ENCODE assay signal across 8 mouse cellular contexts in genomic region chr7:110781231-110781711, GRCm38 (mm10). TPM values are rescaled to one million over a fixed set of nuclear protein-coding genes. Genes with fewer than 3 reads are reported as not detected.
DNase-seq lines count a peak whose midpoint lies in the region; ATAC-seq lines count a peak whose summit lies in the region.

No protein-coding gene starts in this region.

- peak; percentile 36 for DNase-seq in forebrain, embryonic 14.5 days (ENCODE audit: low spot score)
- DNase-seq in forebrain, embryonic 11.5 days (ENCODE audit: low spot score), result no peak
- peak; percentile 72 for DNase-seq in left cerebral cortex, postnatal 4 days
- peak; percentile 77 to 86 for DNase-seq in spleen, postnatal 10 days (ENCODE audit: low spot score in 2 of 2)
- DNase-seq in gastrocnemius, postnatal 10 days, result no peak
- no peak for DNase-seq in thymus, postnatal 0 days (ENCODE audit: low spot score)

- H3K27ac ChIP-seq in forebrain, embryonic 14.5 days (ENCODE audit: low read depth, low read length), result no peak overlapping the region; the same call in 1 of the 2 replicates
- H3K27ac ChIP-seq in forebrain, embryonic 11.5 days (ENCODE audit: low read depth, low read length), result no peak overlapping the region
- peak overlapping the region; percentile 56; the same call in 1 of the 2 replicates for H3K27ac ChIP-seq in midbrain, embryonic 16.5 days (ENCODE audit: low read length)
- no peak overlapping the region for H3K27ac ChIP-seq in midbrain, embryonic 13.5 days

- ATAC-seq in forebrain, embryonic 14.5 days, result no peak
- ATAC-seq in forebrain, embryonic 11.5 days (replicated peaks; ENCODE audit: low FRiP score), result no peak
- no peak; the same call in 1 of the 2 replicates for ATAC-seq in midbrain, embryonic 16.5 days
- ATAC-seq in midbrain, embryonic 13.5 days, result no peak

- no peak overlapping the region for H3K9ac ChIP-seq in forebrain, embryonic 14.5 days (ENCODE audit: low read length)
- no peak overlapping the region for H3K9ac ChIP-seq in forebrain, embryonic 11.5 days (ENCODE audit: low read length)
- H3K9ac ChIP-seq in midbrain, embryonic 16.5 days (ENCODE audit: low read depth, low read length), result no peak overlapping the region
- no peak overlapping the region for H3K9ac ChIP-seq in midbrain, embryonic 13.5 days (replicated peaks)

- 63% methylated on average over 2 of the region's 2 CpGs for whole genome bisulfite sequencing in forebrain, embryonic 14.5 days
- WGBS in forebrain, embryonic 11.5 days, result 94% methylated on average over 2 of the region's 2 CpGs
- 66% methylated on average over 2 of the region's 2 CpGs for WGBS in midbrain, embryonic 16.5 days
- 74% methylated on average over 2 of the region's 2 CpGs for whole genome bisulfite sequencing in midbrain, embryonic 13.5 days

- H3K9me3 ChIP-seq in forebrain, embryonic 14.5 days (replicated peaks; ENCODE audit: control insufficient read depth, low read length), result no peaks in the 10 kb centered on the region
- H3K9me3 ChIP-seq in forebrain, embryonic 11.5 days (ENCODE audit: control insufficient read depth, low read length), result no peaks in the 10 kb centered on the region
- no peaks in the 10 kb centered on the region for H3K9me3 ChIP-seq in midbrain, embryonic 16.5 days (replicated peaks; ENCODE audit: control insufficient read depth, low read length, poor library complexity, severe bottlenecking)
- no peaks in the 10 kb centered on the region for H3K9me3 ChIP-seq in midbrain, embryonic 13.5 days

- H3K4me2 ChIP-seq in forebrain, embryonic 14.5 days (ENCODE audit: low read length), result no peak overlapping the region
- no peak overlapping the region for H3K4me2 ChIP-seq in forebrain, embryonic 11.5 days (ENCODE audit: low read depth, low read length, severe bottlenecking)
- H3K4me2 ChIP-seq in midbrain, embryonic 16.5 days (ENCODE audit: low read length), result no peak overlapping the region
- no peak overlapping the region for H3K4me2 ChIP-seq in midbrain, embryonic 13.5 days (replicated peaks)

- no peaks in the 10 kb centered on the region for H3K36me3 ChIP-seq in forebrain, embryonic 14.5 days (ENCODE audit: control insufficient read depth, insufficient read depth, low read length)
- no peaks in the 10 kb centered on the region for H3K36me3 ChIP-seq in forebrain, embryonic 11.5 days (ENCODE audit: control insufficient read depth, insufficient read depth, low read length)
- H3K36me3 ChIP-seq in midbrain, embryonic 16.5 days (ENCODE audit: control insufficient read depth, insufficient read depth, low read length), result 0 out of 2 replicates have a peak, but pooled peaks cover 3% of the 10 kb centered on the region
- H3K36me3 ChIP-seq in midbrain, embryonic 13.5 days, result no peaks in the 10 kb centered on the region

- H3K4me3 ChIP-seq in forebrain, embryonic 14.5 days (ENCODE audit: low read depth, low read length), result no peak overlapping the region
- H3K4me3 ChIP-seq in forebrain, embryonic 11.5 days (ENCODE audit: low read depth, low read length), result no peak overlapping the region
- H3K4me3 ChIP-seq in midbrain, embryonic 16.5 days (ENCODE audit: low read depth, low read length), result no peak overlapping the region
- no peak overlapping the region for H3K4me3 ChIP-seq in midbrain, embryonic 13.5 days (replicated peaks)

- H3K27me3 ChIP-seq in forebrain, embryonic 14.5 days (replicated peaks; ENCODE audit: control insufficient read depth, insufficient read depth, low read length), result no peaks in the 10 kb centered on the region
- no peaks in the 10 kb centered on the region for H3K27me3 ChIP-seq in forebrain, embryonic 11.5 days (ENCODE audit: control insufficient read depth, insufficient read depth, low read length)
- no peaks in the 10 kb centered on the region for H3K27me3 ChIP-seq in midbrain, embryonic 16.5 days (ENCODE audit: control insufficient read depth, insufficient read depth, low read depth, low read length)
- H3K27me3 ChIP-seq in midbrain, embryonic 13.5 days, result no peaks in the 10 kb centered on the region

- intact Hi-C loops in left cerebral cortex, postnatal 4 days (cut with DNase I), result no loop called here

- no peaks in the 10 kb centered on the region; the same call in 1 of the 2 replicates for H3K4me1 ChIP-seq in forebrain, embryonic 14.5 days (ENCODE audit: control insufficient read depth, insufficient read depth, low read length)
- H3K4me1 ChIP-seq in forebrain, embryonic 11.5 days (replicated peaks; ENCODE audit: control insufficient read depth, insufficient read depth, low read length), result 0 out of 2 replicates have a peak, but pooled peaks cover 2% of the 10 kb centered on the region
- H3K4me1 ChIP-seq in midbrain, embryonic 16.5 days (ENCODE audit: control insufficient read depth, insufficient read depth, low read length), result 0 out of 2 replicates have a peak, but pooled peaks cover 2% of the 10 kb centered on the region
- H3K4me1 ChIP-seq in midbrain, embryonic 13.5 days (replicated peaks), result no peaks in the 10 kb centered on the region; the same call in 1 of the 2 replicates

RNA-seq across cellular contexts. Expression of gene Ampd3, which starts 13.3 kb away (rescaled TPM):
- polyA plus RNA-seq in forebrain, embryonic 14.5 days (2014; fragmentation: Nextera tagmentation; extraction: Ambion mirVana), result 3.6 and 4.9 TPM in 2 replicates
- polyA plus RNA-seq in forebrain, embryonic 11.5 days (2014; fragmentation: Nextera tagmentation; extraction: Ambion mirVana), result 1.6 and 1.9 TPM in 2 replicates
- 10.3 and 13.9 TPM in 2 replicates for polyA plus RNA-seq in midbrain, embryonic 16.5 days (2015; fragmentation: Nextera tagmentation; extraction: Ambion mirVana)
- 2.9 and 3.7 TPM in 2 replicates for polyA plus RNA-seq in midbrain, embryonic 13.5 days (2015; fragmentation: Nextera tagmentation; extraction: Ambion mirVana)
- 10 to 100 TPM; 18.5 to 19.5 TPM for total RNA-seq in left cerebral cortex, postnatal 4 days (2021)
- total RNA-seq in gastrocnemius, postnatal 10 days (2021), result 1 to 10 TPM; 4.8 to 7.2 TPM
- 5.6 and 6.2 TPM in 2 replicates for polyA plus RNA-seq in thymus, postnatal 0 days (2015; fragmentation: Nextera tagmentation; extraction: Ambion mirVana)

Comparison
In these comparisons a context has a peak if more than half of its experiments do, and no peak if none do; other contexts are left out.
1. DNase-seq: peak in forebrain, embryonic 14.5 days (single experiment), left cerebral cortex, postnatal 4 days (single experiment) and spleen, postnatal 10 days (2 of 2); none in forebrain, embryonic 11.5 days (single experiment), gastrocnemius, postnatal 10 days (single experiment) and thymus, postnatal 0 days (single experiment).